Mouse (Mus musculus): ENCODE data around the gene Acbd3.

The Acbd3 gene

DNA sequence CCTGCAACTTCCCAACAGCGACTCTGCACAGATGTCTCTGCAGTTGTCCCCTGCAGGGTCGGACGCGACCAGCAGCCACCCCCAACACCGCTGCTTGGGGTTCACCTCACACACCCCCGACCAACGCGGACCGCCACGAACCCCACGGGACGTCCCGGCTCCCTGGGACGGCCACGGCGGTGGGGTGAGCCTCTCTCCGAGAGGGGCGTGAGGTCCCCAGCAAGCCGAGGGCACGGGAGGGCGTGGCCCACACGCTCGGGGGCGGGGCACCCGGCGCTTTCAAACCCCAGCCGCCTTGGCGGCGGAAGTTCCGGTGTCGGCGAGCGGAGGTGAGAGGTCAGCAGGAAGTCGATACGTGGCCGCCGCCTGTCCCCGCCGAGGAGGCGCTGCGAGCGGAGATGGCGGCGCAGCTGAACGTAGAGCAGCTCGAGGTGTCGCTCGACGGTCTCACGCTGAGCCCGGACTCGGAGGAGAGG, at the start of gene Acbd3:
Acbd3 (plus strand) TSS at position 340 of the 476 bp plus-strand sequence.
- peak; percentile 92 to 93 for DNase-seq

GRCm38 (mm10) chr1:180691284-180691683, 34.6 kb upstream of the Acbd3 start:
- no peak for DNase-seq

- no peak for DNase-seq
Measured at GRCm38 (mm10) chr1:180696626-180697352, 29.1 kb upstream of the Acbd3 start, which contains the start of gene Mixl1. Gene Mixl1, minus strand, starts transcription at chr1:180697034.

DNA sequence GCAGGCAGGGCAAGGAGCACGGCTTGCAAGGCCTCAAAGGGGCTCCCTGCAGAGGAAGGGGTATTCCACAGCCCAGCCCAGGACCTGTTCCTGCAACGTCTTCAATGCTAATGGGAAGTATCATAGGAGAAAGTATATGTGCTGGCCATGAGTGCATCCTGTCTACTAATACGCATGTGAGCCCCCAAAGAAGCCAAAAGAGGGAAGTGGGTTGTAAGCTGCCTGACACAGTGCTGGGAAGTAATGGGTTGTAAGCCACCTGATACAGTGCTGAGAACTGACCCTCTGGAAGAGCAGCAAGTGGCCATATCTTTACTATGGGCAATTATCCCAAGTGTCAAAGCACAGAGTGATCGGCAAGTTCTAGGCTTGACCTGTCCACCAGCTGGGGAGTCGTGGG, 27.8 kb upstream of the Acbd3 start:
- no peak for DNase-seq

- DNase-seq = no peak
Measured at GRCm38 (mm10) chr1:180703400-180703799, 22.4 kb upstream of the Acbd3 start.

DNA sequence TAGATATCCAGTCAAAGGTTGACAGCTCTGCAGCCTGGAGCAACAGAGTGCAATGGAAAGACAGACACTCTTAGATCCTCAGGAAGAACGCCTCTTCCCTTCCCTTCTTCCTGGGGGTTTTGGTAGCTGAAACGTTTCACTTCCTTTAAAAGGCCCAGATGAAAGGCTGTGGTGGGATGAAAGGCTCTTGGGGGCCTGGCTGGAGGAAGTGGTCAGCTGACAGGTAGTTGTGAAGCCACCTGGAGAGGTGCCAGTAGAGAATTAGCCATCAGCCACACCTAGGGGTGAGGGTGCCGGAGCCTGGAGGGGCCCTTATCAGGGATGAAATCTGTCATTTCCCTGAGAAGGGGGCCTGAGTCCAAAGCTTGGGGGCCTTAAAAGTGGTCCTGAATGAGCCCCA, 18.5 kb upstream of the Acbd3 start:
- no peak for DNase-seq

DNA sequence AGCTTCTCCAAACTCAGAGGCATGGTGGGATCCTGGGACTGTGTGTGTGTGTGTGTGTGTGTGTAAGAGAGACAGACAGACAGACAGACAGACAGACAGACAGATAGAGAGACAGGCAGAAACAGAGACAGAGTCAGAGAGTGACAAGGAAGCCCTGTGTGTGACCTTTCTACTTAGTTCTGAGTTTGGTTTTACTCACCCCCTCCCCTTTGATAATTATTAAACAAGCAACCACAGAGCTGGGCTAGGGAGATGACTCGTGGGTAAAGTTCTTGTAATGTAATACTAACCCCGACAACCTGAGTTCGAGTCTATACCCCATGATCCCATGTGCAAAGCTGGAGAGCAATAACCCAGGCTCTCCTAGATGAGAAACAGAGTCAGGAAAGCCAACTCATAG, 18.0 kb upstream of the Acbd3 start:
- no peak for DNase-seq

- DNase-seq = no peak
Measured at GRCm38 (mm10) chr1:180708935-180709776, 16.7 kb upstream of the Acbd3 start.

GRCm38 (mm10) chr1:180718756-180719155, 7.1 kb upstream of the Acbd3 start:
- DNase-seq = no peak

DNA sequence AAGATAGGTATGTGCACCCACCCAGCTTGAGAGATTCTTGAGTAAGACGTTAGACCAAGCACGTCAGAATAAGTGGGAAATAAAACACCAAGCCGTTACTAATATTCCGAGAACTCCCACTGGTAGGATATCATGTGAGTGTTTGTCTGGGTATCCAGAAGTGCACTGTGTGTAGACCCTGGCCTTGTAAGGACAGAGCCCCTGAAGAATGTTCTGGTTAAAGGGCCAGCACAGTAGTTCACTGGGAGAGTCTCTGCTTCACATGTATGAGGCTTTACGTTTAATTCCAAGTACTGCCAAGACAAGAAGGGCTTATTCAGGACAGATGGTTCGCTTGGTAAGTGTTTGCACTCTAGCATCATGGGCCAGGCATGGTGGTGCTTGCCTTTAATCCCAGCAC, 6.4 kb upstream of the Acbd3 start:
- no peak for DNase-seq

- peak; percentile 71 to 82 for DNase-seq
Measured at GRCm38 (mm10) chr1:180719951-180720689, 5.7 kb upstream of the Acbd3 start.

GRCm38 (mm10) chr1:180722608-180723007, 3.2 kb upstream of the Acbd3 start:
- no peak for DNase-seq

DNA sequence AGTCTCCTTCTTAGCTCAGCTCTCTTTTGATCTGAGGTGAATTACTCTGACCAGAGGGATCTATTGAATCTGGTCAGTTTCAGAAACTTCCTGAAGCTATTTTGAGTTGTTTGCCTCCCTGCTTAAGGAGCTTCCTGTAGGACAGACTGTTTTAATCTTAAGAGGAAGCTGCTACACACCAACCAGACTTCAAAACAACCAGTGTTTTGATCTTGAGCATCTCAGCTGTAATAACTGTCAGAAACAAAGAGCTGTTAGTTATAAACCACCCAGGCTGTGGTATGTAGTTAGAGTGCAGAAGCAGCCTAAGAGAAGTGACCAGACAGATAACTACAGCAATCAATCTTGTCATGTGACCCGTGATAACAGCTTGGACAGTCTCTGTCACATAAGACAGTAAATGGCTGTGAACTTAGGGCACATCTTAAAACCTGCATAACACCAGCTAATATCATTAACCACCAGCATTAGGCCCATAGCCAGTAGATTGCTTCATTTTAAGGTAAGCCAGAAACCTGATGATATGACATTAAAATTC, 2.1 kb upstream of the Acbd3 start:
- DNase-seq = no peak

DNA sequence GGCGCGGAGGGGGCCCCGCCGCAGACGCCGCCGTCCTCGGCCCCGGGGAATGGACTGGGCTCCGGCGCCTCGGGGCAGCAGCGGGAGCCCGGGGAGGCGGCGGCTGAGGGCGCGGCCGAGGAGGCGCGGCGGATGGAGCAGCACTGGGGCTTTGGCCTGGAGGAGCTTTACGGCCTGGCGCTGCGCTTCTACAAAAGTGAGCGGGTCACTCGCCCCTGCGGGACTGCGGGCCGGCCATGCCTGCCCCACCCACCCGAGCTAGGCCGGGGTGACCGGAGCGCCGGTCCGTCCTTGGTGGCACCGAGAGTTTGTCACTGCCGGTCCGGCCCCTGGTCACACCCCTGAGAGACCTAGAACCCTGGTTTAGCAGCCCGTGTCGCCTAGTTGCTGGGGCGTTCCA, 340 bp downstream of the Acbd3 start:
- DNase-seq = peak in 1 of 2 experiments; percentile 41

- DNase-seq = no peak
Measured at GRCm38 (mm10) chr1:180729231-180729630, 3.4 kb downstream of the Acbd3 start.

DNA sequence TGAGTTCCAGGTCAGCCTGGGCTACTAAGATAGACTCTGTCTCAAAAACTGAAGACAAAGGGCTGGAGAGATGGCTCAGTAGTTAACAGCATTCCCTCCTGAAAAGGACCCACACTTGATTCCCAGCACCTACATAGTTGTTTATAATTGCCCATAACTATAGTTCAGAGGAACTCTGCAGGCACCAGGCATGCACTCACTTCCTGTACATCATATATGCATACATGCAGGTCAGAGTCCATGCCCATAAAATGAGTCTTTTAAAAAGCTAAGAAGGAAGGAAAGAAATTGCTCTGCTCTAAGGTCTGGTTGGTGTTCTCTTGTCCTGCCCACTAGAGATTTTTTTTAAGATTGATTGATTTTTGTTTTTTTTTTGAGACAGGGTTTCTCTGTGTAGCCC, 22.0 kb downstream of the Acbd3 start:
- DNase-seq = no peak

GRCm38 (mm10) chr1:180752115-180752514, 26.3 kb downstream of the Acbd3 start:
- DNase-seq = no peak

- no peak for DNase-seq
Measured at GRCm38 (mm10) chr1:180754376-180754775, 28.5 kb downstream of the Acbd3 start.

DNA sequence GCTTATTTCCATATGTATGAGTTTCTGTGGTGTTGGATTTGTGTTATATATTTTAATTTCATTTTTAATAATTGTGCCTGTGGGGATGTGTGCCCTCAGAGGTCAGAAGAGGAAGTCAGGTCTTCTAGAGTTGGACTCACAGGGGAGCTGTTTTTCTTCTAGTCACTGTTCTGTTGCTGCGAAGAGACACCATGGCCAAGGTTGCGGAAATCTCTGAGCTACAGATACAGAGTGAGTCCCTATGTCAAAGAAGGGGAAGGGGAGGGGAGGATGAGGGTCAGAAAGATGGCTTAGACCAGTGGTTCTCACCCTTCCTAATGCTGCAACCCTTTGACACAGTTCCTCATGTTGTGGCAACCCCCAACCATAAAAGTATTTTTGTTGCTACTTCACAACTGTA, 30.9 kb downstream of the Acbd3 start:
- DNase-seq = no peak

GRCm38 (mm10) chr1:180757252-180757955, 31.6 kb downstream of the Acbd3 start:
- no peak for DNase-seq

GRCm38 (mm10) chr1:180757956-180758520, 32.2 kb downstream of the Acbd3 start:
- no peak for DNase-seq

- DNase-seq = peak; percentile 37 to 63
Measured at GRCm38 (mm10) chr1:180762180-180762579, 36.3 kb downstream of the Acbd3 start.

All from lung, adult 18-20 months (tissue).